Mouse (Mus musculus) intestine, embryonic 14.5 days (tissue): ENCODE data around the gene Psmd5. TPM values are rescaled to one million over a fixed set of nuclear protein-coding genes. Genes with fewer than 3 reads are reported as not detected.

Experiments used
- ATAC-seq: fragments of 200-750 bp; cut with Nextera tagmentation; replicated peaks from 2 replicates; pipeline ENCODE4 v1.8.0; 2017; ENCODE audit warnings: low read depth, moderate number of reproducible peaks, moderate TSS enrichment, moderate library complexity; ENCODE audit not compliant: low FRiP score, low TSS enrichment
- DNase-seq: peaks from one replicate; pipeline ENCODE4 v3.0.0-alpha.2; 2018; ENCODE audit warnings: low spot score
- H3K27ac ChIP-seq: fragments of 300-500 bp; sonication (generic); 2 replicates; pipeline ENCODE4 v1.5.1; 2014; ENCODE audit warnings: low read depth, mild to moderate bottlenecking, control low read depth
- H3K27me3 ChIP-seq: fragments of 300-500 bp; sonication (generic); replicated peaks from 2 replicates; pipeline ENCODE4 v1.6.1; 2014; ENCODE audit warnings: low read length, control low read depth; ENCODE audit not compliant: control insufficient read depth, insufficient read depth
- H3K36me3 ChIP-seq: fragments of 300-500 bp; sonication (generic); 2 replicates; pipeline ENCODE4 v1.6.1; 2014; ENCODE audit warnings: low read length, control low read depth; ENCODE audit not compliant: control insufficient read depth, insufficient read depth
- H3K4me1 ChIP-seq: fragments of 300-500 bp; sonication (generic); replicated peaks from 2 replicates; pipeline ENCODE4 v1.6.1; 2014; ENCODE audit warnings: low read length, control low read depth, mixed read lengths; ENCODE audit not compliant: control insufficient read depth, insufficient read depth
- H3K4me2 ChIP-seq: fragments of 300-500 bp; sonication (generic); 2 replicates; pipeline ENCODE4 v1.6.1; 2014; ENCODE audit warnings: low read length
- H3K4me3 ChIP-seq: fragments of 300-500 bp; sonication (generic); 2 replicates; pipeline ENCODE4 v1.5.1; 2014; ENCODE audit warnings: low read depth, low read length, control low read depth, mixed read lengths
- H3K9ac ChIP-seq: fragments of 300-500 bp; sonication (generic); 2 replicates; pipeline ENCODE4 v1.6.1; 2014; ENCODE audit warnings: mild to moderate bottlenecking, low read length
- H3K9me3 ChIP-seq: fragments of 300-500 bp; sonication (generic); 2 replicates; pipeline ENCODE4 v1.6.1; 2016; ENCODE audit warnings: low read length, control low read depth; ENCODE audit not compliant: control insufficient read depth
- WGBS: fragments of 180-500 bp; shearing (Covaris S2); extraction: QIAGEN DNeasy Blood & Tissue Kit; methylation state at CpG from one replicate; pipeline ENCODE4 v1.1.7; 2014; 5-methylcytosine and 5-hydroxymethylcytosine counted together
- polyA plus RNA-seq: library from polyadenylated mRNA; unstranded; fragments of >200 nt; fragmentation: Nextera tagmentation; extraction: Ambion mirVana; gene quantifications from 2 replicates; pipeline ENCODE4 v1.2.1, GENCODE M21; 2014

The Psmd5 gene
- polyA plus RNA-seq, 1 experiment from 2014 or later: 113 TPM

DNA sequence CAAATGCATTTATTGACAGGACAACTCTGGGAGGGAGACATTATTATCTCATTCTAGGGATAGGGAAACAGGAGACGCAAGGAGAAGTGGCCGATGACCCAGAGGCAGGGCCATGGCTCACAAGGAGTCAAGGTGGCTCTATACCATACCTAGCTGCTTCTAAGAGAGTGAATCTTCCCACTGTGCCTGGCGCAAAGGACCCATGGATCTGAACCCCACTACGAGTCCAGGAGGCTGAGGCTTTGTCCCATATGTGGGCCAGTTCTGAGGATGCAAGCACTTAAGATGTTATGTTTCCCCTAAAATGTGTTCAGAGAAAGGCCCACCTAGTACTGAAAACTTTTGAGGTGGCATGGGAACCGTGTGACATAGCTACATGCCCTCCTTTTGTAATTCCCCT, 37.1 kb upstream of the Psmd5 start:
- ATAC-seq: no peak
- H3K9ac ChIP-seq: no peak overlapping the region

GRCm38 (mm10) chr2:34909719-34910118, 35.0 kb upstream of the Psmd5 start:
- H3K9ac ChIP-seq: no peak overlapping the region
- H3K9me3 ChIP-seq: no peaks in the 10 kb centered on the region
- peaks cover 6% of the 10 kb centered on the region; the same call in 1 of the 2 replicates for H3K4me1 ChIP-seq
- WGBS: 90% methylated on average over 4 of the region's 4 CpGs
- ATAC-seq (no peak), DNase-seq (no peak)
- peaks cover 17% of the 10 kb centered on the region; the same call in 1 of the 2 replicates for H3K27me3 ChIP-seq
- no peak overlapping the region for H3K4me3 ChIP-seq
- H3K4me2 ChIP-seq: no peak overlapping the region
- no peaks in the 10 kb centered on the region for H3K36me3 ChIP-seq
- H3K27ac ChIP-seq: no peak overlapping the region

More for the DNA sequence above, 37.1 kb upstream of the Psmd5 start:
- WGBS: 84% methylated on average over 5 of the region's 5 CpGs
- Histone ChIP-seq H3K27ac (no peak overlapping the region), H3K4me3 (no peak overlapping the region), H3K4me2 (no peak overlapping the region), H3K9me3 (no peaks in the 10 kb centered on the region), H3K36me3 (no peaks in the 10 kb centered on the region), H3K4me1 (peaks cover 6% of the 10 kb centered on the region; the same call in 1 of the 2 replicates), H3K27me3 (peaks cover 17% of the 10 kb centered on the region; the same call in 1 of the 2 replicates)
- DNase-seq: no peak

DNA sequence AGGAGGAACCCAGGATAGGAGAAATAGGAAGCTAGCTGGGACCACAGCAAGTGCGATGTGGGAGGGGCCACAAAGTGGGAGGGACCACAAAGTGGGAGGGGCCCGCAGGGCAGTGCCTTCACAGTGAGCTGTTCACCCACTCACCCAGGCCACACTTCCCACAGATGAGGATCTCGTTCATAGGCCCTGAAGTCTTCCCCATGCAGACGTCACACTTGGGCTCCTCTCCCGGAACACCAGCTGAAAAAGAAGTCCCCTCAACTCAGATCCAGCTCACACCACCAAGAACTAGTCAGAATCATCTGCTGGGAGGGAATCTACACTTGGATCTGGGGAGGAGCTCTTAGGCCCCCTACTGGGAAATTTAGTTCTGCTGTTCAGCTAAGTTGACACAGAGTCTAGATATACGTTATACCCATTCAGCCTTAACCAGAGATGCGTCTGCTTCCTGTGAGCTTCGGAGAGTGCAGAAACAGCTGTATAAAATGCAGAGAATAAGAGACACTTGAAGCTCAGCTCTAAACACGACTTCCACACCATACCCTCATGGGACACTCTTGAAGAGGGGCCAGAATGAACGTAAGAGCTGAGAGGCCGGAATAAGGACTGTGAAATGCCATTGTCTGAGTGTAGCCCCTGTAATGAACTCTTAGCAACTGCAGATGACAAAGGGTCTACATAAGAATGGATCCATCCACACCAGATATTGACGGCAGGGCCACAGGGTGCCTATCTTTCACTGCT, 32.3 kb upstream of the Psmd5 start:
- DNase-seq: peak; percentile 52
- Histone ChIP-seq H3K4me2 (no peak overlapping the region), H3K27me3 (peaks cover 7% of the 10 kb centered on the region; the same call in 1 of the 2 replicates), H3K27ac (no peak overlapping the region), H3K9ac (no peak overlapping the region), H3K4me3 (no peak overlapping the region), H3K9me3 (no peaks in the 10 kb centered on the region), H3K4me1 (0 out of 2 replicates have a peak, but pooled peaks cover 5% of the 10 kb centered on the region), H3K36me3 (no peaks in the 10 kb centered on the region)
- ATAC-seq: no peak
- 52% methylated on average over 12 of the region's 12 CpGs for WGBS

- ATAC-seq (no peak), DNase-seq (no peak)
- Histone ChIP-seq H3K4me2 (no peak overlapping the region), H3K9me3 (no peaks in the 10 kb centered on the region), H3K4me3 (no peak overlapping the region), H3K27me3 (0 out of 2 replicates have a peak, but pooled peaks cover 4% of the 10 kb centered on the region), H3K4me1 (0 out of 2 replicates have a peak, but pooled peaks cover 5% of the 10 kb centered on the region), H3K36me3 (no peaks in the 10 kb centered on the region), H3K9ac (no peak overlapping the region), H3K27ac (no peak overlapping the region)
- 64% methylated on average over 6 of the region's 6 CpGs for WGBS
These were observed 31.7 kb upstream of the Psmd5 start for GRCm38 (mm10) chr2:34906426-34906825.

DNA sequence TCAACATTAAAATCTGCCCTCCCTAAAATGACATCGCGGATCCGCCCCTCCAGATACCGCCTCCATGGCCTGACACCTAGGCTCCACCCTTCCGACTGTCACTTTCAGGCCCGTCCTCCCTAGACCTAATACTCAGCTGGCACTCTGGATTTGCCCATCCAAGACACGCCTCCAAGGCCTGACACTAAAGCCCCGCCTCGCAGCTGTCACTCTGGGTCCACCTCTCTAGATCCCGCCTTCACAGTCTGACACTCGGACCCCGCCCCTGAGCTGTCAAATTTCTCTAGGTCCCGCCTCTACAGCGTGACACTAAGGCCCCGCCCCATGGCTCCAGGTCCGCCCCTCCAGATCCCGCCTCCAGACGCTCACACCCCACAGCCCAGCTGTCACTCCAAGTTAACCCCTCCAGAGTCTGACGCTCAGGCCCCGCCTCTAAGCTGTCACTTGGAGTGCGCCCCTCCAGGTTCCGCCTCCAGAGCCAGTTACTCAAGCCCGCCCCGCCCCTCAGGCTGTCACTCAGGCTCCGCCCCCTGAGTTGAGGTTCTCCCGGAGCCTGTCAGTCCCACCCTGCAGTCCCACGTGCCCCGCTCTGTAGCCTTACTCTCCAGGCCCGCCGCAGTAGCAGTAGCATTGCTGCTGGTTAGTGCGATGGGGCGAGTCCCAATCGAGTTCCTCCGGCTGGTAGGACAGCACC, 30.2 kb upstream of the Psmd5 start:
- peak; percentile 97 for ATAC-seq
- no peaks in the 10 kb centered on the region for H3K27me3 ChIP-seq
- peak; percentile 98 for DNase-seq
- H3K4me2 ChIP-seq: peak overlapping the region; percentile 56
- H3K36me3 ChIP-seq: no peaks in the 10 kb centered on the region
- WGBS: under 1% methylated on average over 34 of the region's 34 CpGs
- 0 out of 2 replicates have a peak, but pooled peaks cover 5% of the 10 kb centered on the region for H3K4me1 ChIP-seq
- H3K9me3 ChIP-seq: no peaks in the 10 kb centered on the region
- no peak overlapping the region; the same call in 1 of the 2 replicates for H3K27ac ChIP-seq
- H3K9ac ChIP-seq: no peak overlapping the region
- H3K4me3 ChIP-seq: peak overlapping the region; percentile 31

GRCm38 (mm10) chr2:34903652-34904405, 29.1 kb upstream of the Psmd5 start:
- Histone ChIP-seq H3K9me3 (no peaks in the 10 kb centered on the region), H3K9ac (no peak overlapping the region), H3K27me3 (no peaks in the 10 kb centered on the region), H3K27ac (no peak overlapping the region), H3K4me2 (no peak overlapping the region), H3K4me1 (0 out of 2 replicates have a peak, but pooled peaks cover 5% of the 10 kb centered on the region), H3K36me3 (no peaks in the 10 kb centered on the region), H3K4me3 (no peak overlapping the region)
- ATAC-seq: no peak
- WGBS: 65% methylated on average over 4 of the region's 4 CpGs
- no peak for DNase-seq

GRCm38 (mm10) chr2:34903191-34903590, 28.4 kb upstream of the Psmd5 start:
- no peaks in the 10 kb centered on the region for H3K9me3 ChIP-seq
- no peak overlapping the region for H3K4me3 ChIP-seq
- no peaks in the 10 kb centered on the region for H3K27me3 ChIP-seq
- ATAC-seq (no peak), DNase-seq (no peak)
- no peak overlapping the region for H3K9ac ChIP-seq
- no peak overlapping the region for H3K4me2 ChIP-seq
- H3K36me3 ChIP-seq: 0 out of 2 replicates have a peak, but pooled peaks cover 4% of the 10 kb centered on the region
- WGBS: 92% methylated on average over 7 of the region's 7 CpGs
- H3K4me1 ChIP-seq: 0 out of 2 replicates have a peak, but pooled peaks cover 5% of the 10 kb centered on the region
- no peak overlapping the region for H3K27ac ChIP-seq

GRCm38 (mm10) chr2:34902731-34903130, 28.0 kb upstream of the Psmd5 start:
- Histone ChIP-seq H3K9me3 (no peaks in the 10 kb centered on the region), H3K4me3 (no peak overlapping the region), H3K27me3 (no peaks in the 10 kb centered on the region), H3K36me3 (0 out of 2 replicates have a peak, but pooled peaks cover 4% of the 10 kb centered on the region), H3K9ac (no peak overlapping the region), H3K4me1 (0 out of 2 replicates have a peak, but pooled peaks cover 5% of the 10 kb centered on the region), H3K4me2 (no peak overlapping the region), H3K27ac (no peak overlapping the region)
- WGBS: 84% methylated on average over 6 of the region's 6 CpGs
- DNase-seq (no peak), ATAC-seq (no peak)
